Mouse (Mus musculus): Measurements from ENCODE around the gene Fat2.

Gene Fat2

GRCm38 (mm10) chr11:55336101-55336891 lies at the start of gene Fat2:
Fat2 (minus strand) TSS chr11:55336564.
- no peak for DNase-seq (ENCODE audit: inconsistent age in 2 of 2, low spot score in 1 of 2)

DNA sequence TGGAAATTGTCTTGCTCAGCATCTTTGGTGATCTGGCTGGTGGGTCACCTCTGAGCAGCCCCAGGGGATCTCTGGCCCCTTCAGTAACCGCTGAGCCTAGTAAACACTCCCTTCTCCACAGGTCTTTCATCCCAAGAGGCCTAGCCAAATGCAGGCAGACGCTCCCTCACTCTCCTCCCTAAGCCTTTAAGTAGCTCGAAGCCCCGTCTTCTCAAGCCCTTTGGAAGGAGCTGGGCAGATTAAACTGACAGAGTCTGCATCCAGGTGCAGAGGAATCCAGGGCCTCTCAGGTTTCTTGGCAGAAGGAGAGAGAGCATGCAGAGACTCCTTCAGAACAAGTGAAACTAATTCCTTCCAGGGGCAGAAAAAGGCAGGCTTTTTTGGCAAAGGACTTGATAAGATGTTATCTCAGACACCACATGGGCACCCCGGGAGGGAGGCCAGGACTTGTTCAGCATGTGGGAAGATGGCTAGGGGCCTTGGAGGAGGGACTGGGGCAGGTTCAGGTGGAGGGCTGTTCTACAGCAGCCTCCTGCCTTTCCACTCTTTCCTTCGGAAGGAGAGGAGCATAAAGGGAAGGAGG lies 47.2 kb upstream of the Fat2 start:
- no peak for DNase-seq (ENCODE audit: inconsistent age in 2 of 2, low spot score in 1 of 2)

DNA sequence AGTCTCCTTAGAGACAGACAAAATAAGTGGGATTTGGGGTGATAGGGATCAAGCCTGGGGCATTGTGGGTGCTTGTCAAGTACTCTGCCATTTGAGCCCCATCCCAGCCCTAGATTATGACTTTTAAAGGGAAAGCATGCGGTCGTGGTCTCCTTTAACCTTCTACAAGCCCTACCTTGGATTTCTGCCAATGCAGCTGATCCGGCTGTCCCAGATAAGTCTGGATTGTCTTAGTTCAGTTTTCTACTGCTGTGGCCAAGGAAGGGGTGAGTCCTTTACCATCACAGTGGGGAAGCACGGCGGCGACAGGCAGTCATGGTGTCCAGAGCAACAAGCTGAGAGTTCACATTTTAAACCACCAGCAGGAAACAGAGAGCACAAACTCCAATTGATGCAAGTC lies 44.5 kb upstream of the Fat2 start:
- DNase-seq (ENCODE audit: inconsistent age in 2 of 2, low spot score in 1 of 2), result peak in 1 of 2 experiments; percentile 52

DNA sequence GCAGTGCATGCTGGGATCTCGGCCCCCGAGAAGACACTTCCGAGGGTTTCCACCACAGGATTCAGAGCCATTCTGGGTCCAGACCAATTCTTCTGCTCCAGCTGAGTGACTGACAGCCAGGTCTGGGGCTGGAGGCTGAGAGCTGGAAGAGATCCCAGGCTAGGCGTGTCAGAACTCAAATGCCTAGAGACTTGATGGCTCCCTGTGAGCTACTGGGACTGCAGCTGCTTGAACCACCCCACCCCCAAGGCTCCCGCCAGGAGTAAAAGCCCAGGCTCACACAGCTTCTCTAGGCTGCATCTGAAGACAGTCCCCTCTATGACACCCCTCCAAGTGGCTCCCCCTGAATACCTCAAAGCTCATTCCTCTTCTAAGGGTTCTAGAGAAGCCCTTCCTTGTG lies 42.0 kb upstream of the Fat2 start:
- DNase-seq (ENCODE audit: inconsistent age in 2 of 2, low spot score in 1 of 2), result peak in 1 of 2 experiments; percentile 69

DNA sequence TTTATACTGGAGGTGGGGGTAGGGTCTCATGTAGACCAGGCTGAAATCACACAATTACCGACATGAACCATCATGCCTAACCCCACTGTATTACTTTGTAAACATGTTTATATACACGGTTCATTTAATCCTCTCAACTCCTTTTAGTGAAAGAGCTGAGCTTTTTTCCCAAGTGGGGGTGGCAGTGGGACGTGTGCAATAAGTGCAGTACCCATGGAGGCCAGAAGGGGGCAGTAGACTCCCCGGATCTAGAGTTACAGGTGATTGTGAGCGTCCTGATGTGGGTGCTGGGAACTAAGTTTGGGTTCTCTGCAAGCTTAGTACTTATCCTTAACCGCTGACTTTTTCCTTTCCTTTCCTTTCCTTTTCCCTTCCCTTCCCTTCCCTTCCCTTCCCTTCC lies 37.5 kb upstream of the Fat2 start:
- no peak for DNase-seq (ENCODE audit: inconsistent age in 2 of 2, low spot score in 1 of 2)

- DNase-seq (ENCODE audit: inconsistent age in 2 of 2, low spot score in 1 of 2), result no peak
Observed at GRCm38 (mm10) chr11:55373373-55373772, 37.0 kb upstream of the Fat2 start.

- DNase-seq (ENCODE audit: inconsistent age in 2 of 2, low spot score in 1 of 2), result no peak
Observed at GRCm38 (mm10) chr11:55372001-55372400, 35.6 kb upstream of the Fat2 start.

GRCm38 (mm10) chr11:55369093-55369471 lies 32.7 kb upstream of the Fat2 start:
- no peak for DNase-seq (ENCODE audit: inconsistent age in 2 of 2, low spot score in 1 of 2)

GRCm38 (mm10) chr11:55368388-55369092 lies 32.2 kb upstream of the Fat2 start:
- DNase-seq (ENCODE audit: inconsistent age in 2 of 2, low spot score in 1 of 2), result no peak

DNA sequence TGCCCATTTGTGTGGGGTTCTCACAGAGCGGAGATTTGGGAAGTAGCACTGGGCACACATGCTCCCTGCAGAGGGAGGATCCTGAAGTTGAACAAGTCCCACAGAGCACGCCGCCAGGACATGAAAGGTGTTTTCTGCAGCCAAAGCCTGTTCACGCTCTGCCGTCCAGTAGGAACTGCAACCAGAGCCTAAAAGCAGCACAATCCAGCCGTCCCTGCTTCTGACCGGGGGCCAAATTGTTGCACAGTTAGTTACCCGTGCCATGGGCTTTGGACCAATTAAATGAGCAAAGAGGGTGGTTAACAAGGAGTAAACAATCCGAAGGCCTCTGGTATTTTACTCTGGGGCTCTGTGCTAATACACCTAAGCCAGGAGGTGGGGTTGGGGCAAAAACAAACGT lies 31.4 kb upstream of the Fat2 start:
- peak in 1 of 2 experiments; percentile 51 for DNase-seq (ENCODE audit: inconsistent age in 2 of 2, low spot score in 1 of 2)

GRCm38 (mm10) chr11:55365840-55366239 lies 29.5 kb upstream of the Fat2 start:
- no peak for DNase-seq (ENCODE audit: inconsistent age in 2 of 2, low spot score in 1 of 2)

GRCm38 (mm10) chr11:55365242-55365641 lies 28.9 kb upstream of the Fat2 start:
- no peak for DNase-seq (ENCODE audit: inconsistent age in 2 of 2, low spot score in 1 of 2)

DNA sequence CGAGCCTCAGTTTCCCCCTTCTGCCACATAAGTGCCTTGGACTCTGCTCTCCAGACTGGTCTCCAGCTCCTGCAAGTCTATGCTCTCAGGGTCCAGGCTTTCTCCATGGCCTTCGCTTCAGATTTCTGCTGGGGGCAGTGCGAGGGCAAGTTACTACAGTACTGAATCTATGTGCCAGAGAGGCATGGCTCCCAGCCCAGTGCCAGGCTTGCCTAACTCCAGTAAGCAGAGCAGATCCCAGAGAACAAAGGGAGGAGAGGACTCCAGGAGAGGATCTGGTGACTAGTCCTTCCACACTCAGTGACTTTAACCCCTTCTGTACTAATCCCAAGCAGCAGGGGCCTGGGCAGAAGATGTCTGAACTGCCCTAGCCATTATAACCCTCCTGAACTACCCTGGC lies 28.3 kb upstream of the Fat2 start:
- peak in 1 of 2 experiments; percentile 67 for DNase-seq (ENCODE audit: inconsistent age in 2 of 2, low spot score in 1 of 2)

DNA sequence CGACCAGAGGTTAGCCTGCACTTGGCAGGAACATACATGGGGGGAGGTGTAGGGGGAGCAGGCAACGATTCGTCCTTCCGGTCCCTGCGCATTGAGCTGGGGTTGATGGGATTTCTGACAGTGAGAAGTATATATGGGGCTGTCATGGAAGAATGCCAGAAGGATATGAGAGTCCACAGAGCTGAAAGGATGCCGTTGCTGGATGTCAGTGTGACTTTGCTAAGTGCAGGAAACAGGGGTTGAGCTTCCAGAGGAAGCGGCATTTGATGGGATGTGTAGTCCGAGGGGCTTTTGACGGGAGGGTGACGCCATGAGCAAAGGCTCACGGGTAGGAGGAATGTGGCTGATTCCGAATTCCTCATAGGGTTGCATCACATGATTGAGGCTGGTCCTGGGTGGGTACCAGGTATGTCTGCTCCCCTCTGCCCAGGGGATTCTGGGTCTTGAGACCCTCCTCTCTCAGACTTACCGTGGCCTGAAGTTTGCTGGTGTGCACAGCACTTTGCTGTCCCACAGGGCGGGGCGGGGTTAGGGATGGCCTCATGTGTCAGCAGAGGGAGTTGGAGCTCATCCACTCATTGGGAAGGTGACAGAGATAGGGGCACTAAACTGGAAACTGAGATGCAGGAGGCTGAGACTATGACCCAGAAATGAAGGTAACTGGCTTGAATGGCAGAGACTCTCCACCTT lies 21.9 kb upstream of the Fat2 start:
- DNase-seq (ENCODE audit: inconsistent age in 2 of 2, low spot score in 1 of 2), result no peak

DNA sequence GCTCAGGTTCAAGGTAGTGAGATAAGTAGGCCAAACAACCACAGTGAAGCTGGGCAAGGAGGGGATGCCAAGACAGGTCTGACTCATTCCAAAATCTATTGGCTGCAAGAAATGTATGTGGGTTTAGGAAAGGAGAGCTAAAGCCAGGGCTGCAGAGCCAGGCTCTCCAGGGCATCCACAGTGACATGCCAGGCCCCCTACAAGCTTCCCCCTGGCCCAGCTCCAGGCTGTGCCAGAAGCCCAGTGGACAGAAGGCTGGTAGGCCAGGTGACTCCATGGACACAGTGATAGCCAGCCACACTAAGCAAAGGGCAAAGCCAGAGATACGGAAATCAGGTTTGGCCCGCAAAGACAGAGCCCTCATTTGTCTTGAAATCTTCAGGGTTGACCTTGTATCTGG lies 20.5 kb upstream of the Fat2 start:
- DNase-seq (ENCODE audit: inconsistent age in 2 of 2, low spot score in 1 of 2), result peak in 1 of 2 experiments; percentile 72

- no peak for DNase-seq (ENCODE audit: inconsistent age in 2 of 2, low spot score in 1 of 2)
Observed at GRCm38 (mm10) chr11:55341961-55342371, 5.6 kb upstream of the Fat2 start.

- no peak for DNase-seq (ENCODE audit: inconsistent age in 2 of 2, low spot score in 1 of 2)
Observed at GRCm38 (mm10) chr11:55340789-55341188, 4.4 kb upstream of the Fat2 start.

- no peak for DNase-seq (ENCODE audit: inconsistent age in 2 of 2, low spot score in 1 of 2)
Observed at GRCm38 (mm10) chr11:55337032-55337769, 837 bp upstream of the Fat2 start.

GRCm38 (mm10) chr11:55335314-55336076 lies 869 bp downstream of the Fat2 start:
- DNase-seq (ENCODE audit: inconsistent age in 2 of 2, low spot score in 1 of 2), result peak; percentile 11 to 43

- DNase-seq (ENCODE audit: inconsistent age in 2 of 2, low spot score in 1 of 2), result no peak
Observed at GRCm38 (mm10) chr11:55334545-55334944, 1.8 kb downstream of the Fat2 start.

Measured in adrenal gland, adult (tissue).